Mouse (Mus musculus) adrenal gland, adult 8-10 months (tissue): ENCODE data around the gene Mdm2. TPM values are rescaled to one million over a fixed set of nuclear protein-coding genes. Genes with fewer than 3 reads are reported as not detected.
A peak's percentile ranks its signal among the peaks of the same experiment; 100 is the strongest.
"Not testable (repeated sequence)": the region's sequence is repeated elsewhere in the genome, so short reads cannot be mapped to it uniquely, and the experiment has no call there.

ENCODE experiments used
- DNase-seq: peaks from one replicate; pipeline ENCODE4 v3.0.0; 2022
- total RNA-seq, 4 experiments: library from RNA; stranded (reverse); gene quantifications; 2 replicates each; pipeline ENCODE4 v1.2.4; 2022

The Mdm2 gene
- total RNA-seq, 4 experiments from 2014 or later: 51.0 to 82.1 (median 68.5) TPM

GRCm38 (mm10) chr10:117732184-117732583 is 21.6 kb upstream of the Mdm2 start:
- no peak for DNase-seq

- DNase-seq: peak; percentile 61
These were observed 20.9 kb upstream of the Mdm2 start for GRCm38 (mm10) chr10:117731244-117732101.

- no peak for DNase-seq
These were observed 20.2 kb upstream of the Mdm2 start for GRCm38 (mm10) chr10:117730637-117731203.

GRCm38 (mm10) chr10:117730140-117730539 is 19.6 kb upstream of the Mdm2 start:
- DNase-seq: no peak

- DNase-seq: no peak
These were observed 18.7 kb upstream of the Mdm2 start for GRCm38 (mm10) chr10:117729139-117729814.

GRCm38 (mm10) chr10:117728574-117728973 is 18.0 kb upstream of the Mdm2 start:
- DNase-seq: no peak

GRCm38 (mm10) chr10:117727518-117728110 is 17.1 kb upstream of the Mdm2 start:
- DNase-seq: no peak

- DNase-seq: no peak
These were observed 16.4 kb upstream of the Mdm2 start for GRCm38 (mm10) chr10:117726888-117727385.

- no peak for DNase-seq
These were observed 15.8 kb upstream of the Mdm2 start for GRCm38 (mm10) chr10:117726350-117726749.

GRCm38 (mm10) chr10:117725671-117726070 is 15.1 kb upstream of the Mdm2 start:
- DNase-seq: no peak

GRCm38 (mm10) chr10:117724804-117725361 is 14.3 kb upstream of the Mdm2 start:
- no peak for DNase-seq

GRCm38 (mm10) chr10:117724136-117724718 is 13.7 kb upstream of the Mdm2 start:
- DNase-seq: no peak

GRCm38 (mm10) chr10:117718161-117719119 is 7.9 kb upstream of the Mdm2 start:
- peak; percentile 47 for DNase-seq

- peak; percentile 69 for DNase-seq
These were observed 7.0 kb upstream of the Mdm2 start for GRCm38 (mm10) chr10:117717583-117717982.

- no peak for DNase-seq
These were observed 6.1 kb upstream of the Mdm2 start for GRCm38 (mm10) chr10:117716686-117717085.

GRCm38 (mm10) chr10:117715654-117716053 is 5.1 kb upstream of the Mdm2 start:
- not testable (repeated sequence) for DNase-seq

GRCm38 (mm10) chr10:117714928-117715500 is 4.5 kb upstream of the Mdm2 start:
- DNase-seq: no peak

- no peak for DNase-seq
These were observed 3.5 kb upstream of the Mdm2 start for GRCm38 (mm10) chr10:117714048-117714545.

- no peak for DNase-seq
These were observed 2.9 kb upstream of the Mdm2 start for GRCm38 (mm10) chr10:117713466-117713865.

- no peak for DNase-seq
These were observed 2.3 kb upstream of the Mdm2 start for GRCm38 (mm10) chr10:117712871-117713270.
